Mouse (Mus musculus): ENCODE measurements around the gene Asprv1. TPM values are rescaled to one million over a fixed set of nuclear protein-coding genes. Genes with fewer than 3 reads are reported as not detected.

Asprv1 gene
- total RNA-seq, 1 experiment from 2014 or later: 0.69 TPM

GRCm38 (mm10) chr6:86645551-86645950, 17.6 kb downstream of the Asprv1 start:
- ATAC-seq (replicated peaks in 1 of 2; ENCODE audit: insufficient read depth in 1 of 2, low FRiP score in 2 of 2, low TSS enrichment in 1 of 2, low read depth in 1 of 2, poor library complexity in 2 of 2, severe bottlenecking in 2 of 2): no peak

GRCm38 (mm10) chr6:86646143-86646542, 18.2 kb downstream of the Asprv1 start:
- ATAC-seq (replicated peaks in 1 of 2; ENCODE audit: insufficient read depth in 1 of 2, low FRiP score in 2 of 2, low TSS enrichment in 1 of 2, low read depth in 1 of 2, poor library complexity in 2 of 2, severe bottlenecking in 2 of 2): no peak

DNA sequence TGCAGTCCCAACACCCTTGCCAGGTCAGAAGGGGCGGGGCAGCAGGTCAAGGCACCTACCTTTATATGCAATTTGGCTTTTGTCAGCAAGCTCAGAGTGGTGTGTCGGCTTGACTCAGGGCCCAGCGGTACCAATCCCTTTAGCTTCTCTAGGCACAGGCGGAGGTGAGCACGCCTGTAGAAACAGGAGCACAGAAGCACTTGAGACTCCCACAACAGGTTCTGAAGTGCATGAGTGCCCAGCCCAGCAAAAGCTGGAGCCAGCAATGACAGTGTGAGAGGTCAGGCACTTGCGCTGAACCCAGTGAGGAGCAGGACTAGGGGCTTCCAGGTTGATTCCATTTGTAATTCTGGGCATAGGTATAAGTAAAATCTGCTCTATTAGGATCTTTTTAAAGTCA, 25.1 kb downstream of the Asprv1 start:
- no peak for ATAC-seq (replicated peaks in 1 of 2; ENCODE audit: insufficient read depth in 1 of 2, low FRiP score in 2 of 2, low TSS enrichment in 1 of 2, low read depth in 1 of 2, poor library complexity in 2 of 2, severe bottlenecking in 2 of 2)

DNA sequence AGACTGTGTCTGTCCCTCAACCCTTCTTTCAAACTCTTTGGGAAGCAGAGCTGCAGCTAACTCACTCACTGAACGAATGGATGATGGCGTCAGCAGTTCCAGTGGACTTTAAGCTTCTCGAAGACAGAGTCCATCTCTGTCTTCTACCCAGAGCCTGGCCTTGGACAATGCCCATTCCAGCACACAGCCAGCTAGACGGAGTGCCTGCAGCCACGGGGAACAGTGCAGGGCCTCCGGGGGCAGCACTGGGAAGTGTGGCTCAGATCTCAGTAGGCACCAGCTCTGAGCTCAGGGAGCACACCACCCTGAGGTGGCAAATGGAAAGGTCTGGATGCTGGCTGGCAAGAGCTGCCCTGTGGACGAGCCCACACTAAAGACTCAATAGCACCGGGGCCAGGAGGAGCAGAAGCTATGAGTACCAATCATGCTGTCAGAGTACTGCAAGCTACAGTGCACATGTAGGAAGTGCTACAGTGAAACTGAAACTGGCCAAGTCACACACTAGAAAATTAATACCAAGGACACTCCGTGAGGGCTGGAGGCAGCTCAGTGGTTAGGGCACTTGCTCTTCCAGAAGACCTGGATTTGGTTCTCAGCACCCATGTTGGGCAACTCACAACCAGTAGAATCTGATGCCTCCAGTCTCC, 26.4 kb downstream of the Asprv1 start:
- ATAC-seq (replicated peaks in 1 of 2; ENCODE audit: insufficient read depth in 1 of 2, low FRiP score in 2 of 2, low TSS enrichment in 1 of 2, low read depth in 1 of 2, poor library complexity in 2 of 2, severe bottlenecking in 2 of 2): peak; percentile 32 to 50; a peak in 2 of 4 replicates

GRCm38 (mm10) chr6:86658501-86658900, 30.5 kb downstream of the Asprv1 start:
- no peak for ATAC-seq (replicated peaks in 1 of 2; ENCODE audit: insufficient read depth in 1 of 2, low FRiP score in 2 of 2, low TSS enrichment in 1 of 2, low read depth in 1 of 2, poor library complexity in 2 of 2, severe bottlenecking in 2 of 2)

- peak; percentile 46 to 68 for ATAC-seq (replicated peaks in 1 of 2; ENCODE audit: insufficient read depth in 1 of 2, low FRiP score in 2 of 2, low TSS enrichment in 1 of 2, low read depth in 1 of 2, poor library complexity in 2 of 2, severe bottlenecking in 2 of 2)
Observed at GRCm38 (mm10) chr6:86660161-86660877, 32.4 kb downstream of the Asprv1 start.

DNA sequence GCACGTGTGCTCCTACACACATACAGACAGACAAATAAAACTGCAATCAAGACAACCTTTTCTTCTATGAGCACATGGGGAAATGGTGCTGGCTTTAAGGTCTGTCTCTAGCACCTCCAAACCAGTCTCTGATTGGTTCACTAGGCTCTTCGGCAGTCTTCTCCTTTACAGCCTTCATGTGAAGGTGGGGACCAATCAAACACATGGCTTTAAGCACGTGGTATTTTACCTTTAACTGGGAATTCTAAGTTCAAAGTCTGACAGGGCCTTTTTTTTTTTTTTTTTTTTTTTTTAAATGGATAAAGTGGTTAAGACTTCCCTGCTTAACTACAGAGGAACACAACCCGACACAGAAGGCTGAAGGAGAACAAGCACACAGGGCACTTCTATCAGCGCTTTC, 37.1 kb downstream of the Asprv1 start:
- no peak for ATAC-seq (replicated peaks in 1 of 2; ENCODE audit: insufficient read depth in 1 of 2, low FRiP score in 2 of 2, low TSS enrichment in 1 of 2, low read depth in 1 of 2, poor library complexity in 2 of 2, severe bottlenecking in 2 of 2)

GRCm38 (mm10) chr6:86665560-86666307, 37.8 kb downstream of the Asprv1 start:
- peak in 1 of 2 experiments; percentile 17; a peak in 1 of 4 replicates for ATAC-seq (replicated peaks in 1 of 2; ENCODE audit: insufficient read depth in 1 of 2, low FRiP score in 2 of 2, low TSS enrichment in 1 of 2, low read depth in 1 of 2, poor library complexity in 2 of 2, severe bottlenecking in 2 of 2)

DNA sequence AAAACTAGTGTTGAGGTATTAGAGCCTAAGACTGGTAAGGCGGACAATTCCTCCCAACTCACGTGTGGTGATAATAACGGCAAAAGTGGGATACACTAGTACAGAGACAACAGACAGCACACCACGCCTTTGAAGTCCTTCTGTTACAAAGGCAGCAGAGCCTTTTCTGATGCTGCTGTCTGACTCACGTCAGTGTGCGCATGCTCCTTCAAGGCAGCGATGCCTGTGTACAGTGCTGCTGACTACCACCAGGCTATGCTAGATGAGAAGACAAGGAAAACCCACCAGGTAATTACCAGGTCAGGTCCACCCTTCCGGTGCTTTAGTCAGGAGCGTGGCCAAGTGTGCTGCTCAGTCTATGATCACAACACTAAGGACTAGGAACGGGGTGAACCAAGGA, 39.1 kb downstream of the Asprv1 start:
- ATAC-seq (replicated peaks in 1 of 2; ENCODE audit: insufficient read depth in 1 of 2, low FRiP score in 2 of 2, low TSS enrichment in 1 of 2, low read depth in 1 of 2, poor library complexity in 2 of 2, severe bottlenecking in 2 of 2): no peak

DNA sequence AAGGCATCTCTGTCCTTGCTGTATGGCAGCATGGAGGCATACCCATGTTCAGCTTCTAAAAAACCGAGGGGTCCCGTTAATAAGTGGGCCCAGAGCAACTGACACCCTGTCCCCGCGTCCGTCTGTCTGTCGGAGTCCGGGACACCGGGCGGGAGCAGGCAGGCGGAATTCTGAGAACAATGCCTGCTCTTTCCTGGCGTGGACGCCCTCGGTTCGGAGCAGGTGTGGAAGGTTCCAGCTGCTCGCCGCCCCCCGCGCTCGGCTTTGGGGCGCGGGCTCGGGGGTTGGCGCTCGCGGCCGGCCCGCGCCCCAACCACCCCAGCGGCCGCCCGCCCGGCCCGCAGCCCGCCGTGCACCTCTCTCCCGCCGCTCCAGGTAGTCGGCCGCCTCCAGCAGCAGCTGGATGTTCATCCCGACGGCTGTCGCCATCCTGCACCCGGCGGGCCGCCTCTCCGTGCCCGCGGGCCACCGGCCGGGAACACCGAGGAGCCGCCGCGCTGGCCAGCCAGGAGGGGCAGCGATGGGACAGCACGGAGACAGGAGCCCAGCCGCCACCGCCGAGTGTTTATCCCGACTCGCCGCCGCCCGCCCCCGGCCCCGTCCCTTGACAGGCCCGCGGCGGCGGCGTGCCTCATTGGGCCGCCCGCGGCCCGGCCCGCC, 40.7 kb downstream of the Asprv1 start, which contains the start of gene Mxd1:
Gene Mxd1, minus strand, starts transcription at position 582 of the 660 bp plus-strand sequence.
- no peak for ATAC-seq (replicated peaks in 1 of 2; ENCODE audit: insufficient read depth in 1 of 2, low FRiP score in 2 of 2, low TSS enrichment in 1 of 2, low read depth in 1 of 2, poor library complexity in 2 of 2, severe bottlenecking in 2 of 2)

DNA sequence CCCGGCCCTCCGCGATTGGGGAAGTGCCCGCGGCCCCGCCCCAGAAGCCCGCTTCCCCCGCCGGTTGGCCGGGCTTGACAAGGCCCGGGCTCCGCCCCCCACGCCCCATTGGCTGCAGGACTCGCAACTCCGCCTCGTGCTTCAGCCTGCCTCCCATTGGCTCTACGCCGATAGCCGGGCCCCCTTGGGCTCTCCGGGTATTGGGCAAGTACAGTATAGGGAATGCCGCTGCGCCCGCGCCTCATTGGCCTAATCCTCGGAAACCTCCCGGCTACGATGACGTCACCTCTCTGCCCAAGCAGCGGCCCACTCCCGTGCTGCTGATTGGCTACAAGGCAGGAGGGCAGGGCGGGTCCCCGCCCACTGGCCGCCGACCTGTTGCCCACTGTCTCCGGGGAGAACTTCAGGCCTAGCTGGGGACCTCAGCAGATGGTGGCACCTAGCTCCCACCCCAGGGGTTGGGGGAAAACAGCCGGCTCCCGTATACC, 41.3 kb downstream of the Asprv1 start:
- ATAC-seq (replicated peaks in 1 of 2; ENCODE audit: insufficient read depth in 1 of 2, low FRiP score in 2 of 2, low TSS enrichment in 1 of 2, low read depth in 1 of 2, poor library complexity in 2 of 2, severe bottlenecking in 2 of 2): peak; percentile 94 to 96

- ATAC-seq (replicated peaks in 1 of 2; ENCODE audit: insufficient read depth in 1 of 2, low FRiP score in 2 of 2, low TSS enrichment in 1 of 2, low read depth in 1 of 2, poor library complexity in 2 of 2, severe bottlenecking in 2 of 2): peak in 1 of 2 experiments; percentile 38; a peak in 1 of 4 replicates
Observed at GRCm38 (mm10) chr6:86670873-86671272, 42.9 kb downstream of the Asprv1 start.

DNA sequence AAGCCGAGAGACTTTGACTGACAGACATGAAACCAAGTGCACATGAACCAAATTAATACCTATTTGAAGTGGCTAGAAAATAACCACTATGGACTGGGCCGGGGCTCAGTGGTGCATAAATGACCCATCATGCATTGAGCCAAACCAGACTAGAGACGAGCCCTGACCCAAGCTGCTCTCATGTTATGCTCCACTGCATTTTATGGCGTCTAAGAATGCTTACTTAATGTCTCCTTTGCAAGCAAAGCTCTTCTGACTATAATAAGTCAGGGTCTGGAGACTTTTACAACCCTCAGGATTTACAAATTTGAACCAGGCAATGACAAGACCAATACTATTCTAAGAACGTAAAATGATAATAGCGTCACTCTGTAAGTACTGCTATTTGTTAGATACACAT, 50.4 kb downstream of the Asprv1 start:
- ATAC-seq (replicated peaks in 1 of 2; ENCODE audit: insufficient read depth in 1 of 2, low FRiP score in 2 of 2, low TSS enrichment in 1 of 2, low read depth in 1 of 2, poor library complexity in 2 of 2, severe bottlenecking in 2 of 2): no peak

Other genes with a start within 250 kb of the Asprv1 start
- 29.1 and 57.0 TPM in 2 replicates for gene Pcyox1, start 231.0 kb upstream of the Asprv1 start, total RNA-seq (2017)
- gene Tia1, start 223.9 kb upstream of the Asprv1 start, total RNA-seq (2017): 129 and 187 TPM in 2 replicates
- not detected in 2 replicates for gene Gm44790, start 201.5 kb upstream of the Asprv1 start, total RNA-seq (2017)
- gene C87436, start 189.8 kb upstream of the Asprv1 start, total RNA-seq (2017): 29.6 and 30.8 TPM in 2 replicates
- gene Pcbp1, start 101.8 kb upstream of the Asprv1 start, total RNA-seq (2017): 84.5 and 121 TPM in 2 replicates
- 35.1 and 46.5 TPM in 2 replicates for gene Mxd1, start 41.0 kb downstream of the Asprv1 start, total RNA-seq (2017)
- gene Snrnp27, start 56.4 kb downstream of the Asprv1 start, total RNA-seq (2017): 83.7 and 90.9 TPM in 2 replicates
- gene Gmcl1, start 105.2 kb downstream of the Asprv1 start, total RNA-seq (2017): 26.6 and 32.5 TPM in 2 replicates
- 77.7 and 84.4 TPM in 2 replicates for gene Anxa4, start 165.4 kb downstream of the Asprv1 start, total RNA-seq (2017)
- 12.2 and 14.2 TPM in 2 replicates for gene Aak1, start 221.4 kb downstream of the Asprv1 start, total RNA-seq (2017)

Data from hematopoietic stem cell, adult 5-6 weeks (primary cell).